Mouse (Mus musculus): ENCODE data around the gene Hes5. TPM values are rescaled to one million over a fixed set of nuclear protein-coding genes. Genes with fewer than 3 reads are reported as not detected.

Hes5 gene
- polyA plus RNA-seq, 2 experiments = 0.04 TPM; not detected in 1

GRCm38 (mm10) chr4:154952461-154953241 is 8.1 kb upstream of the Hes5 start:
- ATAC-seq (ENCODE audit: insufficient read depth) (no peak), DNase-seq (ENCODE audit: low read depth in 3 of 3, low spot score in 3 of 3) (no peak)
- Histone ChIP-seq H3K4me1 (replicated peaks; ENCODE audit: control insufficient read depth in 2 of 2, insufficient read depth in 2 of 2, low read length in 1 of 2) (no peaks in the 10 kb centered on the region), H3K27me3 (ENCODE audit: control insufficient read depth, insufficient read depth, low read length) (peaks cover 82% of the 10 kb centered on the region), H3K9ac (replicated peaks) (no peak overlapping the region), H3K4me3 (ENCODE audit: insufficient read depth in 1 of 2, low read depth in 2 of 2, low read length in 2 of 2) (no peak overlapping the region), H3K36me3 (replicated peaks; ENCODE audit: control insufficient read depth, insufficient read depth, low read depth) (no peaks in the 10 kb centered on the region), H3K9me3 (ENCODE audit: control insufficient read depth, low read length) (no peaks in the 10 kb centered on the region), H3K4me2 (ENCODE audit: low read depth) (no peak overlapping the region), H3K27ac (no peak overlapping the region)
- 4% methylated on average over 26 of the region's 26 CpGs for WGBS (ENCODE audit: insufficient replicate concordance)
- TF ChIP-seq CTCF (IDR thresholded peaks at IDR 0.05; ENCODE audit: low read depth) (no peak), EP300 (IDR thresholded peaks at IDR 0.05; ENCODE audit: low read depth) (no peak)

GRCm38 (mm10) chr4:154956604-154957003 is 4.1 kb upstream of the Hes5 start:
- Histone ChIP-seq H3K4me2 (ENCODE audit: low read depth) (no peak overlapping the region), H3K36me3 (replicated peaks; ENCODE audit: control insufficient read depth, insufficient read depth, low read depth) (no peaks in the 10 kb centered on the region), H3K4me3 (ENCODE audit: insufficient read depth in 1 of 2, low read depth in 2 of 2, low read length in 2 of 2) (no peak overlapping the region), H3K9ac (replicated peaks) (no peak overlapping the region), H3K4me1 (replicated peaks; ENCODE audit: control insufficient read depth in 2 of 2, insufficient read depth in 2 of 2, low read length in 1 of 2) (no peaks in the 10 kb centered on the region), H3K9me3 (ENCODE audit: control insufficient read depth, low read length) (no peaks in the 10 kb centered on the region), H3K27ac (no peak overlapping the region), H3K27me3 (ENCODE audit: control insufficient read depth, insufficient read depth, low read length) (peaks cover 93% of the 10 kb centered on the region)
- DNase-seq (ENCODE audit: low read depth in 3 of 3, low spot score in 3 of 3) (no peak), ATAC-seq (ENCODE audit: insufficient read depth) (no peak)
- WGBS (ENCODE audit: insufficient replicate concordance) = 38% methylated on average over 9 of the region's 9 CpGs
- TF ChIP-seq EP300 (IDR thresholded peaks at IDR 0.05; ENCODE audit: low read depth) = no peak
- no peak for TF ChIP-seq CTCF (IDR thresholded peaks at IDR 0.05; ENCODE audit: low read depth)

- H3K9me3 ChIP-seq (ENCODE audit: control insufficient read depth, low read length) = no peaks in the 10 kb centered on the region
- ATAC-seq (ENCODE audit: insufficient read depth) = no peak
- peaks cover 93% of the 10 kb centered on the region for H3K27me3 ChIP-seq (ENCODE audit: control insufficient read depth, insufficient read depth, low read length)
- H3K27ac ChIP-seq = no peak overlapping the region
- H3K4me2 ChIP-seq (ENCODE audit: low read depth) = no peak overlapping the region
- no peak overlapping the region for H3K4me3 ChIP-seq (ENCODE audit: insufficient read depth in 1 of 2, low read depth in 2 of 2, low read length in 2 of 2)
- no peak for DNase-seq (ENCODE audit: low read depth in 3 of 3, low spot score in 3 of 3)
- H3K9ac ChIP-seq (replicated peaks) = no peak overlapping the region
- 47% methylated on average over 13 of the region's 13 CpGs for WGBS (ENCODE audit: insufficient replicate concordance)
- H3K4me1 ChIP-seq (replicated peaks; ENCODE audit: control insufficient read depth in 2 of 2, insufficient read depth in 2 of 2, low read length in 1 of 2) = no peaks in the 10 kb centered on the region
- TF ChIP-seq EP300 (IDR thresholded peaks at IDR 0.05; ENCODE audit: low read depth) (no peak), CTCF (IDR thresholded peaks at IDR 0.05; ENCODE audit: low read depth) (no peak)
- no peaks in the 10 kb centered on the region for H3K36me3 ChIP-seq (replicated peaks; ENCODE audit: control insufficient read depth, insufficient read depth, low read depth)
These were observed 3.3 kb upstream of the Hes5 start for GRCm38 (mm10) chr4:154957289-154957993.

GRCm38 (mm10) chr4:154958171-154958570 is 2.6 kb upstream of the Hes5 start:
- no peak for TF ChIP-seq CTCF (IDR thresholded peaks at IDR 0.05; ENCODE audit: low read depth)
- TF ChIP-seq EP300 (IDR thresholded peaks at IDR 0.05; ENCODE audit: low read depth) = no peak
- ATAC-seq (ENCODE audit: insufficient read depth) = no peak
- Histone ChIP-seq H3K4me1 (replicated peaks; ENCODE audit: control insufficient read depth in 2 of 2, insufficient read depth in 2 of 2, low read length in 1 of 2) (no peaks in the 10 kb centered on the region), H3K36me3 (replicated peaks; ENCODE audit: control insufficient read depth, insufficient read depth, low read depth) (no peaks in the 10 kb centered on the region), H3K9ac (replicated peaks) (no peak overlapping the region), H3K27me3 (ENCODE audit: control insufficient read depth, insufficient read depth, low read length) (peaks cover 93% of the 10 kb centered on the region), H3K4me3 (ENCODE audit: insufficient read depth in 1 of 2, low read depth in 2 of 2, low read length in 2 of 2) (no peak overlapping the region), H3K4me2 (ENCODE audit: low read depth) (no peak overlapping the region), H3K27ac (no peak overlapping the region), H3K9me3 (ENCODE audit: control insufficient read depth, low read length) (no peaks in the 10 kb centered on the region)
- 5% methylated on average over 15 of the region's 15 CpGs for WGBS (ENCODE audit: insufficient replicate concordance)
- DNase-seq (ENCODE audit: low read depth in 3 of 3, low spot score in 3 of 3) = no peak

GRCm38 (mm10) chr4:154958621-154959020 is 2.1 kb upstream of the Hes5 start:
- Histone ChIP-seq H3K4me1 (replicated peaks; ENCODE audit: control insufficient read depth in 2 of 2, insufficient read depth in 2 of 2, low read length in 1 of 2) (0 out of 4 replicates have a peak, but pooled peaks cover 0 to 3% of the 10 kb centered on the region in 2 experiments), H3K36me3 (replicated peaks; ENCODE audit: control insufficient read depth, insufficient read depth, low read depth) (no peaks in the 10 kb centered on the region), H3K4me2 (ENCODE audit: low read depth) (no peak overlapping the region), H3K9ac (replicated peaks) (no peak overlapping the region), H3K4me3 (ENCODE audit: insufficient read depth in 1 of 2, low read depth in 2 of 2, low read length in 2 of 2) (no peak overlapping the region), H3K27me3 (ENCODE audit: control insufficient read depth, insufficient read depth, low read length) (peaks cover 91% of the 10 kb centered on the region), H3K9me3 (ENCODE audit: control insufficient read depth, low read length) (no peaks in the 10 kb centered on the region), H3K27ac (no peak overlapping the region)
- DNase-seq (ENCODE audit: low read depth in 3 of 3, low spot score in 3 of 3) (no peak), ATAC-seq (ENCODE audit: insufficient read depth) (no peak)
- WGBS (ENCODE audit: insufficient replicate concordance) = 10% methylated on average over 8 of the region's 8 CpGs
- no peak for TF ChIP-seq EP300 (IDR thresholded peaks at IDR 0.05; ENCODE audit: low read depth)
- TF ChIP-seq CTCF (IDR thresholded peaks at IDR 0.05; ENCODE audit: low read depth) = no peak
